Mouse (Mus musculus): ENCODE data around the gene Fam228a. TPM values are rescaled to one million over a fixed set of nuclear protein-coding genes. Genes with fewer than 3 reads are reported as not detected.

Fam228a gene
- total and polyA plus RNA-seq, 2 experiments = 0.15 to 0.28 TPM

DNA sequence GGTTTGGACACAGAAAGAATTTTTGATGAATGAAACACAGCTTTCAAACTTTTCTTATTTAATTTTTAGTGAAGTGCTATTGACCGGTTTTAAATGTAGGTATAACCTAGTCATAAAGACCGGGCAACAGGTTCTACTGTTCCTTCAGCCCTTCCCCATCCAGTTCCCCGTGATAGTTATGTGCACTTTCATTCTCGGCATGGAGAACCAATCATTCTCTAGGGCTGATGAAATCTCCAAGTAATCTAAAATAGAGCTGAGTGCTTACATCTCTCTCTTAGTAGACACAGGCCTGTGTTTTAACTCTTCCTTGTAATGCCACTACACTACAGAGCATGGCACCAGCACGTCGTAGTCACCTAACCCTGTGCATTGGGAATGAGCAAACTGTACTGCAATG is 39.5 kb upstream of the Fam228a start:
- H3K9ac ChIP-seq (ENCODE audit: low read depth, low read length) = no peak overlapping the region
- DNase-seq (ENCODE audit: extremely low read depth, low read depth, low spot score) = no peak
- H3K4me1 ChIP-seq (ENCODE audit: control insufficient read depth, insufficient read depth, low read length) = no peaks in the 10 kb centered on the region
- TF ChIP-seq CTCF (IDR thresholded peaks at IDR 0.05; ENCODE audit: low read depth, low read length) = no peak
- no peak for TF ChIP-seq POLR2A (IDR thresholded peaks at IDR 0.05; ENCODE audit: extremely low read depth, insufficient read depth, low read length)
- H3K79me2 ChIP-seq (ENCODE audit: control insufficient read depth, insufficient read depth, low read length) = no peaks in the 10 kb centered on the region
- H3K36me3 ChIP-seq (ENCODE audit: control insufficient read depth, insufficient read depth, low read length) = no peaks in the 10 kb centered on the region
- H3K4me3 ChIP-seq (ENCODE audit: insufficient read depth, low read depth, low read length) = no peak overlapping the region
- WGBS = 83% methylated on average over 6 of the region's 6 CpGs
- no peaks in the 10 kb centered on the region for H3K27me3 ChIP-seq (ENCODE audit: control insufficient read depth, insufficient read depth, low read length)
- no peak overlapping the region for H3K27ac ChIP-seq (replicated peaks; ENCODE audit: insufficient read depth, low read depth, low read length)

DNA sequence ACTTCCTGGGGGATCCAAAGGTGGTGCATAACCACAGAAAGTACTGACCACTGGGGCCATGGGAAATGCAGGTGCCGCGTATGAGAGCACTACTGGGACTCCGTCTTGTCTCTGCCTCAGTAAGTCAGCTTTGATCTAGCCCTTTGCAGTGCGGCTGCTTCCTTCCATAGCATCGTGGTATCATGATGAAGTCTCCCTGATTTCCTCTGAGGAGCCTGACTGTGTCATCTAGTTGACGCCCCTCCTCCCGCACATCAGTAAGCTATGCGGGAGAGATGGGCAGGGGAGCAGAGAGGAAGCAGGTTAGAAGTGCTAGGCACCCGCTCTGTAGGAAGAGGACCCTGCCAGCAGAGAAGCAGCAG is 37.3 kb upstream of the Fam228a start:
- no peaks in the 10 kb centered on the region for H3K36me3 ChIP-seq (ENCODE audit: control insufficient read depth, insufficient read depth, low read length)
- H3K27me3 ChIP-seq (ENCODE audit: control insufficient read depth, insufficient read depth, low read length) = no peaks in the 10 kb centered on the region
- TF ChIP-seq CTCF (IDR thresholded peaks at IDR 0.05; ENCODE audit: low read depth, low read length) (no peak), POLR2A (IDR thresholded peaks at IDR 0.05; ENCODE audit: extremely low read depth, insufficient read depth, low read length) (no peak)
- no peak for DNase-seq (ENCODE audit: extremely low read depth, low read depth, low spot score)
- no peaks in the 10 kb centered on the region for H3K79me2 ChIP-seq (ENCODE audit: control insufficient read depth, insufficient read depth, low read length)
- no peak overlapping the region for H3K9ac ChIP-seq (ENCODE audit: low read depth, low read length)
- no peaks in the 10 kb centered on the region for H3K4me1 ChIP-seq (ENCODE audit: control insufficient read depth, insufficient read depth, low read length)
- no peak overlapping the region for H3K4me3 ChIP-seq (ENCODE audit: insufficient read depth, low read depth, low read length)
- no peak overlapping the region for H3K27ac ChIP-seq (replicated peaks; ENCODE audit: insufficient read depth, low read depth, low read length)
- 76% methylated on average over 9 of the region's 9 CpGs for WGBS

DNA sequence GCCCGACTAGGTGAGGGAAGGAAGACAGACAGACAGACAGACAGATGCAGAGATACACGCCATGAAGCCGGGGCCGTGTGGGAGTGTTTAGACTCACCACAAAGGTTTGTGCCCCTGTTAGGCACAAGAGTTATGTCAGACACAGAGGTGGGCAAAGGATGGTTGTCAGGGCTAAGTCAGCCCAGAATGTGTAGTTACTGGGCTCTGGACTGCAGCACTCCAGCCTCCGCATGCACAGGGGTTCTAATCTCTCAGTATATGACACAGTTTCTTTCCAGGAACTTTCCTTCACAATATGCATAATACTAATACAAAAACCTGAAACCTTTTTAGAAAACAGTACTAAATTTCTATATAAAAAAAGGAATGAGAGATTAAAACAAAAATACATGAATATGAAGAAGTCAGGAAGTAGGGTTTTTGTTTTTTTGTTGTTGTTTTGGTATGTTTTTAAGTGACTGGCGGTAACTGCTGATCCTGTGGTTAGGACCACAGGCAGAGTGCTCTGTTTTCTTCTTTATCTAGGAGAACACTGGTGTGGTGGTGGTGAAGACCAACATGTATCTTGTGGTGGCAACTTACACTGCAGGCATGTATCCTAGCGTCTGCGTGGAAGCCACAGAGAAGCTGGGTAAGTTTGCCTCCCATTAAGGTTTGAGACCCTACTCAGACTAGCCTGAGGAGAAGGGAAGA is 36.8 kb upstream of the Fam228a start:
- no peaks in the 10 kb centered on the region for H3K36me3 ChIP-seq (ENCODE audit: control insufficient read depth, insufficient read depth, low read length)
- H3K4me1 ChIP-seq (ENCODE audit: control insufficient read depth, insufficient read depth, low read length) = no peaks in the 10 kb centered on the region
- H3K27me3 ChIP-seq (ENCODE audit: control insufficient read depth, insufficient read depth, low read length) = no peaks in the 10 kb centered on the region
- 91% methylated on average over 8 of the region's 8 CpGs for WGBS
- no peak for DNase-seq (ENCODE audit: extremely low read depth, low read depth, low spot score)
- no peak overlapping the region for H3K27ac ChIP-seq (replicated peaks; ENCODE audit: insufficient read depth, low read depth, low read length)
- TF ChIP-seq POLR2A (IDR thresholded peaks at IDR 0.05; ENCODE audit: extremely low read depth, insufficient read depth, low read length) (no peak), CTCF (IDR thresholded peaks at IDR 0.05; ENCODE audit: low read depth, low read length) (no peak)
- H3K79me2 ChIP-seq (ENCODE audit: control insufficient read depth, insufficient read depth, low read length) = no peaks in the 10 kb centered on the region
- H3K4me3 ChIP-seq (ENCODE audit: insufficient read depth, low read depth, low read length) = no peak overlapping the region
- no peak overlapping the region for H3K9ac ChIP-seq (ENCODE audit: low read depth, low read length)

DNA sequence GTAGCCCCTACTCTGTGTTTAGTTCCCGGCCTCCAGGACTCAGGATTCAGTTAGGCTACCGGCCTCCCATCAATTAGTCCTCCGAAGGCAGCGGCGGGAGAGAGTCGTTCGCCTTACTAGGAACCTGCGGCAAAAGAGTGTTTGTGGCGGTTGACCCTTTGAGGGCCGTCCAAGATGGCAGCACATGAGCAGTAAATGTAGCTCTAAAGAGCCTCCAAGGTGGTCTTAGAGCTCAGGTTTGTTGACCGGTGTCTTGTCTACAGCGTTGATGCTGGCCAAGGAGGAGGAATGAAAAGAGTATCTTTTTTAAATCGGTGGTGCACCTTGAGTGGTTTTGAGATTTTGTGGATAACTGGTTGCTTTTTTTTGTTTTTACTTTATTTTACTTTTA is 31.1 kb upstream of the Fam228a start:
- WGBS = 29% methylated on average over 13 of the region's 13 CpGs
- TF ChIP-seq CTCF (IDR thresholded peaks at IDR 0.05; ENCODE audit: low read depth, low read length) = no peak
- TF ChIP-seq POLR2A (IDR thresholded peaks at IDR 0.05; ENCODE audit: extremely low read depth, insufficient read depth, low read length) = no peak
- DNase-seq (ENCODE audit: extremely low read depth, low read depth, low spot score) = no peak

DNA sequence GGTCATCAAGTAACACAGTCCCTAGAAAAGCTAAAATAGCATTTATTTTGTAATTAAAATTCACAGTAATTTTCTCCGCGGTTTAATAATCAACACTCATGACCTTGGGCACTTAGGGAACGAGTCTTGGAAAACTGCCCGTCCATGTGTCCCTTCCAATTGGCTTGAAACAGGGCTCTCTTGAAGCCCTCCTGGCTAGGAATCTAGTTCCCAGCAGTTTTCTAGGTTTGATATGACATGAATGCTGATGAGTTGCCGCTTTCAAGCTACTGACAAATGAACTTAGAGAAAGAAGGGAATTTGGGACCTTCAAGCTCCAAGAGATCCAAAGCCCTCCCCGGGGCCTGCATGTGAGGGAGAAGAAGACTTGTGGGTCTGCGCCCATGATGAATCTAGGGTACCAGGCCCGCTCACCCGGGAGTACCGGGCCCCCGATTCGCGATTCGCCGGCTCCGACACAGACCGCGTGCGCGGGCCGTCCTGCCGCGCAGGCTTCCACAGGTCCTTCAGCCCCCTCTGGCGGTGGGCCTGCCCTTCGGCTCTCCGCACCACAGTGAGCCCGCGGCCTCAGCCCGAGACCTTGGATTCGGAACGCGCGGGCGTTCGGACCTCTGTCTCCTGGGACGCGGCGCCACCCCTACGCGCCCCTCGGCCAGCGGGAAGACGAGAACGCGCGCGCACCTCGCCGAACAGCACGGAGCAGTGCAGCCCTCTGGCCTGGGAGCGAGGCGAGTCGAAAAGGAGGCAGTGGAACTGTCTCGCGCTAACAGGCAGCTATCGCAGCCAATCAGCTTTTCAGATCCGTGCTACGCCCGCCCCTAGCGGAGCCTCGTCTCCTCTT is 30.5 kb upstream of the Fam228a start, which contains the start of the genes Pfn4 and Fam228b:
TSS of gene Pfn4 (plus strand) at position 531 of the 841 bp plus-strand sequence.
TSS of gene Fam228b (minus strand) at position 776 of the 841 bp plus-strand sequence.
- DNase-seq (ENCODE audit: extremely low read depth, low read depth, low spot score) = peak; percentile 83
- Histone ChIP-seq H3K36me3 (ENCODE audit: control insufficient read depth, insufficient read depth, low read length) (no peaks in the 10 kb centered on the region), H3K27ac (replicated peaks; ENCODE audit: insufficient read depth, low read depth, low read length) (peak within 1 kb of the TSS; percentile 85)

More for the DNA sequence above, 31.1 kb upstream of the Fam228a start:
- H3K4me3 ChIP-seq (ENCODE audit: insufficient read depth, low read depth, low read length) = peak overlapping the region; percentile 91
- no peaks in the 10 kb centered on the region for H3K27me3 ChIP-seq (ENCODE audit: control insufficient read depth, insufficient read depth, low read length)
- no peaks in the 10 kb centered on the region for H3K36me3 ChIP-seq (ENCODE audit: control insufficient read depth, insufficient read depth, low read length)
- H3K79me2 ChIP-seq (ENCODE audit: control insufficient read depth, insufficient read depth, low read length) = no peaks in the 10 kb centered on the region
- H3K9ac ChIP-seq (ENCODE audit: low read depth, low read length) = peak overlapping the region; percentile 28; the same call in 1 of the 2 replicates
- H3K27ac ChIP-seq (replicated peaks; ENCODE audit: insufficient read depth, low read depth, low read length) = peak overlapping the region; percentile 11; the same call in 1 of the 2 replicates
- H3K4me1 ChIP-seq (ENCODE audit: control insufficient read depth, insufficient read depth, low read length) = peaks cover 2% of the 10 kb centered on the region; the same call in 1 of the 2 replicates

More for the DNA sequence above, 30.5 kb upstream of the Fam228a start, which contains the start of the genes Pfn4 and Fam228b:
- Histone ChIP-seq H3K9ac (ENCODE audit: low read depth, low read length) (peak within 1 kb of the TSS; percentile 97), H3K79me2 (ENCODE audit: control insufficient read depth, insufficient read depth, low read length) (no peaks in the 10 kb centered on the region), H3K4me1 (ENCODE audit: control insufficient read depth, insufficient read depth, low read length) (peaks cover 2% of the 10 kb centered on the region; the same call in 1 of the 2 replicates), H3K4me3 (ENCODE audit: insufficient read depth, low read depth, low read length) (peak within 1 kb of the TSS; percentile 91), H3K27me3 (ENCODE audit: control insufficient read depth, insufficient read depth, low read length) (no peaks in the 10 kb centered on the region)
- TF ChIP-seq POLR2A (IDR thresholded peaks at IDR 0.05; ENCODE audit: extremely low read depth, insufficient read depth, low read length) (0 out of 2 replicates have a peak, but pooled peaks have one; percentile 49), CTCF (IDR thresholded peaks at IDR 0.05; ENCODE audit: low read depth, low read length) (peak; percentile 90)
- WGBS = 1% methylated on average over 61 of the region's 61 CpGs
